Mouse (Mus musculus) thymus, postnatal 14 days (tissue): ENCODE results near the gene Ddx54.

Experiments used
- DNase-seq: peaks from one replicate; pipeline ENCODE4 v3.0.0; 2021

The Ddx54 gene

DNA sequence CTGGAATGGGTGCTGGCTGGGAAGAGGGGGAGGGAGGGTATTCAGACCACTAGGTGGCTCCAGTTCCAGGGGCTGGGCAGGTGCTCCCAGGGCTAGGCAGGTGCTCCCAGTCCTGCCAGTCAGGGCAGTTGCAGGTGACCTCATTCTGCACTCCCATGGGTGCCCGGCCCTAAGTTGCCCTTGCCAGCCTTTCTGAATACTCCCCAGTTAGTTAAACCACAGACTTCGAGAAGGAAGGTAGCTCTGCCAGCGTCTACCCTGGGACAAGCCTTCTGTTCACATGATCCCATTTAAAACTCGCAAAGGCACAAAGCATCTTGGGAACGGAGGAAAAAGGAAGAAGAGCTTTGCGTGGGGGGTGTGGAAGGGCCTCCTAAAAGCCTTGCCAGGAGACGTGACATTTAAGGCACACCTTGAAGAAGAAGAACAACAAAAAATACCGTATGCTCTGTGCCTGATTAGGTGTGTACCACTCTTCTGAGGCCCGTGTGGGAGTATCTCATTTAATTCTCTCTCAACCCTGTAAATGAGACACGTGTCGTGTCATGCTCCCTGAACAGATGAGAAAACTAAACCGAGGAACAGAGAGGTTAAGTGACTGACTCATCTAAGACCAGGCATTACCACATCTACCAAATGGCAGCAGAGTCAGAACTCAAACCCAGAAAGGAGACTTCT lies 35.4 kb downstream of the Ddx54 start:
- DNase-seq: peak; percentile 56

DNA sequence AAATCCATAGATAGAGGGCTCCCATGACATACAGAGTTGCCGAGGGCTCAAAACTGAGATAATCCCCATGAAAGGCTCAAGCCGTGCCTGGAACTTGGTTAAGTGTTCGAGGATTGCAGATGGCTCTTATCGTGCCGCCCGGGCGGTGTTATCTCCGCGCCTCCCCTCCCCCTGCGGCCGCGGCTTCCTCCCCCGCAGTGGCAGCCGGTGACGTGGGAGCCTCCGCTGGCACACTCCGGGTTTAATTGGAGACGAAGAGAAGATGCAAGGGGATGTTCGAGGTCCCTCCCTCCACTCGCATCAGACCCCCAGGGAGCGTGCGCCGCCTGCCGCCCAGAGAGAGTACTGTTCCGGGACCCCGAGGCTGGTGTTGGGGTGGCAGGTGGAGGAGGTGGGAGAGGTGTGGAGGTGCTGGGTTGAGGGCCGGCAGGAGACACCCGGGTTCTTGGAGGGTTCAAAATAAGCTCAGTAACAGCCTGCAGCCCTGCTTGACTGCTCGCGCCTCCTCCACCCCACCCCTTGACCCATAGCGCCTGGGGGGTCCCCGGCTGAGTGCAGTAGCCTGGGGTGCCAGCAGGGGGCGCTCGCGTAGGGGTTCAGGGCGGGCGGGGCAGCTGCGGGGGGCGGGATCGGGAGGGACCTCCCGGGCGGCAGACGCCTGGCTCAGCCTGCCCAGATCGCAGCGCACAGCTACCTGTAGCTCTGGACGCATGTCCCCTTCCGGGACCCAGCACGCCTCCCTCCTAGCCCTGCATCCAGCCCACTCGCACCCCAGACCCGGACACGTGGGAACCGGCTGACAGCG lies 36.2 kb downstream of the Ddx54 start, which contains the start of gene Rasal1:
Rasal1 (plus strand) TSS at position 244 of the 805 bp plus-strand sequence.
- peak; percentile 95 for DNase-seq

DNA sequence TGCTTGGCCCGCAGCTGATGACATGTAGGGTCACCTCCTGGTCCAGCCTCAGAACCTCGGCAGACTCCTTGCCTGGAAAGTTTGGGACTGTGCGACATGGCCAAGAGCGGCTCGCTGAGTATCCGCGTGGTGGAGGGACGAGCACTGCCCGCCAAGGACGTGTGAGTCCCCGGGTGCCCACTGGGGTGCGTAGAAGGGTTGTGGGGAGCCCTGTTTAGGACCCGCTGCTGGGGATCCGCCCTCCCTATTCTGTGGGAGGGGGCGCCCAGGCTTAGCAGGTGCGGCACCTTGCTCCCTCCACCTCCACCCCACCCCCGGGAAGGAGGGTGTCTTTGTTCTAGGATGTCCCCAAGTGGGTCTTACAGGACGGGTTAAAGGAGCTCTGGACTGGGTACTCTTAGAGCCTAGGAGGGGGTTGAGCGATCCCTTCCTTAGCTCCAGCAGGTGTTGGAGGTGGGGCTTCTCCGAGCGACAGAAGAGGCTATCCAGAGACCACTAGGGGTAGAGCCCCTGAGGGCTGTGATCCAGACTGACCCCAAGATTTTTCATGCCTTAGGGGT lies 36.9 kb downstream of the Ddx54 start:
- peak; percentile 73 for DNase-seq

DNA sequence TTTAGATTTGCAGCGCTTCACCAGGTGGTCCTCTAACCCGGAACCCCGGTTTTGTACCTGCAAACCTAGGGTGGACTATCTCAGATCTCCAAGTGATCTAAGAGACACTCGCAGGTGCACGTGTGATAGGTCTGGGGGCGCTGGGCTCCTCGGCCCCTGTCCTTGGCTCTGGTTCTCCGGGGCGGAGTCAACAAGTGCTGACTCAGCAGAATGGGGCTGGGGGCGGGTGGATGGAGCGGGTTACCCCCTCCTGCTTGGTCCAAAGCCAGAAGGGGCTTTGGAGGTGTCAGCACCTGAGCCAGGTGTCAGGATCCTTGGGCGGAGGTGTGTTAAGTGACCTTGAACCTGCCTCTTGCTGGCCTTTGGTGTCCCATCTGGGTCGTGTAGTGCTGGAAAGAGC lies 37.4 kb downstream of the Ddx54 start:
- DNase-seq: peak; percentile 48

DNA sequence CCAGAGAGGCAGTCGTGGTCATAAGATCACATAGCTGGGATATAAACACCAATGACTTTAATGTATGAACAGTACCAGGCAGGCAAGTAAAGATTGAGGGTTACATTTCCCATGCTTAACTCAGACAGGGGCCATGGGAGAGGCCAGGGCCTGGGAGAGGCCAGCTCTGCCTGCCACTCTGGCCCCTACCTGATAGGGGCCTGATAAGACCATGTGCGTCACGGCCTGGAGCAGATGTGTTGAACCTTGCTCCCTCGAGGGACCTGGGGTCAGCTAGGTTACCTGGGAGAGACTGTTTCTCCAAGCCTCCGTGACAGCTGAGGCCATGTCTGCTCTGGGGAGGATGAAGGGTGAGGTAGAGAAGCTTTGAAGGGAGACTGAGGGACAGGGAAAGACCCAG lies 38.7 kb downstream of the Ddx54 start:
- DNase-seq: no peak

DNA sequence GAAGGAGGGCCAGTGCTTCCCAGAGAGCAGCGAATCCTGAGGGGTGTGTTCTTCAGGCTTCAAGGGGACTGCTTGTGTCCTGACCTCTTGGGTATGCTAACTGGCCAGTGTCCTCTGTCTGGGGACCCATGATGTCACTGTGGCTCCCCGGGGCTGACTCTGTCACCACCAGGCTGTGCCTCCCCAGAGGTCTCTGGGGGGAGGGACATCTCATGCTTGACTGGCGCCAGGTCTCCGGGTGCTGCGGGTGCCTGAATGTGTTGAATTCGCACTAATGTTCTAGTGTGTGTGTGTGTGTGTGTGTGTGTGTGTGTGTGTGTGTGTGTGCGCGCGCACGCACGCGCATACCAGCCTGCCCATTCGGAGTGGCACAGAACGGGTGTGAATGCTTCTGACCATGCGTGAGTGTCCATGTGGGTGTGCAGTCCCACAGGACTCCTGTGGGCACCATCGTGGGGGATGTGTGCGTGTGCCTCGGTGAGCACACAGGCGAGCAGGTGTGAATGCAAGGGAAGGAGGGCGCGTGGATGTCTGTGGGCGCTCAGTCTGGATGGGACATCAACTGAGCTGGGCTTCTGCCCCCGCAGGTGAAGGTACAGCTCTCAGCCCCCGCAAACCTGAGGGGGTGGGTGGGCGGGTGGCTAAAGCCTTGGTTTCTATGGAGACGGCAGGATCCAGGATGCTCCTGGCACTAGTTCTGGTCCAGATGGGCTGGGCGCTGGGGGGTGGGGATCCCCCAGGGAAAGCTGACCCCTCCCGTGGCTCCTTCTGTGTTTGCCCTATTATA lies 40.6 kb downstream of the Ddx54 start:
- no peak for DNase-seq

DNA sequence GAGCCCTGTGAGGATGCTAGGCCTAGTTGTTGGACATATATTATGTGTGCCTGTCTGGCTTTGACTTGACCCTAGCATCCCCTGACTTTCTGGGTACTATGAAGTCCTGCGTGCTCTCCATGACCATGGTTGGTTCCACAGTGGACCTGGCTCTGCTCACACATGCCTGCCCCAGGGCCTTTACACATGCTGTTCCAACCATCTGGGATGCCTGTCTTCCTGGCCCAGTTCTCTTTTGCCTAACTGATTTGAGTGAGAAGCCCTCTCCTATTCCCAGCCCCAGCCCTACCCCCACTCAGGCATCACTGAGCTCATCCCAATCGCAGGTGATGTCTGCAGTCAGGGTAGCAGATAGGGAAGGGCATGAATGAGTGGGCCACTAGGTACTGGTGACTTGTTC lies 41.3 kb downstream of the Ddx54 start:
- no peak for DNase-seq

DNA sequence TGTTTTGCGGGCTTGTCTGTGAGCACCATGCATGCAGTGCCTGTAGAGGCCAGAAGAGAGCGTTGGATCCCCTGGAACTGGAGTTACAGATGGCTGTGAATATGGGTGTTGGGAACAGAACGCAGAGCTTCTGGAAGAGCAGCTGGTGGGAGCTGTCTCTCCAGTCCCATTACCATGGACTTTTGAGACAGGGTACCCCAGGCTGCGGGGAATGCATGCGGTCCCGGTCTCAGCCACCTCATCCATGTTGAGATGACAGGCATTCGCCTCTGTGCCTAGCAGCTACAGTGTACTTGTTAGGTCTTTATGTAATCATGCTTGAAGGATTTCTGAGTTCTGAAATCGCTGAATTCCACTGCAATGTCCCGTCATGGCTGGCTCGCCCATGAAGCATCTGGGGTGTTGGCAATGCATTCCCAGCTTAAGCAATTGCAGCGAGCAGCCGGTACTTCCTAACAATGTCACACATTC lies 43.8 kb downstream of the Ddx54 start:
- DNase-seq: no peak

DNA sequence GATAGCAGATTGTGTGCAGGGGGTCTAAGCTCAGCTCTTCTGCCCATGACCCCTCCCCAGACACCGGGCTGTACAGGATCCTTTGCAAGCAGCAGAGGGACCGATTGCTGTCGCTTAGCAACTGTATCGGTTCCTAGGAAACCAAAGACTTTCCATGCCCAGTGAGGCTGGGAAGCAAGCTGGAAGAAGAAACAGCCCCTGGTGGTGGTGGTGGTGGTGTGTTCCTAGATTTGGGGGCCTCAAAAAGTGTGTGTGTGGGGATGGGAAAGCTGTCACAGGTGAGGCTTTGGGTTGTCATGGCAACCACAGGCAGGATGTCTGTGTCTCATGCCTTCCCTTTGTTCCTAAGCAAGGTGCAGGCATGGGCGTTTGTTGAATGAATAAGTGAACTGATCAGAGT lies 48.3 kb downstream of the Ddx54 start:
- DNase-seq: peak; percentile 54

DNA sequence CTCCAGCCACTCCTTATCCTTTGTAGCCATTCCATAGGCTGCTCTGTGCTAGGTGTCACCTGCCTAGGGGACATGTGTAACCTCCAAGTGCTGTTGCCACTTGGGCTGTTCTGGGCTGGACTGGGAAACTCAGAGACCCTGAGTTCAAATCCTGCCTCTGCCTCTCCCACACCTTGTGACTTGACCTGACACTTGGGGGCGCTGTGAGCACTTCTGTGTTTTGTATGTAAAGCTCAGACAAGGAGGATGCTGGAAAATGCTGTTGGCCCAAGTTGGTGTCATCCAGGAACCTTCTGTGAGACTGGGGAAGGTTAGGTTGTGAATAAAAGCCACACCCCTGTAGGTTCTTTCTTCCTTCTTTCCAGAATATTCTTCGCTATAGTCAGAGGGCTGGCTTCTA lies 52.3 kb downstream of the Ddx54 start:
- DNase-seq: no peak

DNA sequence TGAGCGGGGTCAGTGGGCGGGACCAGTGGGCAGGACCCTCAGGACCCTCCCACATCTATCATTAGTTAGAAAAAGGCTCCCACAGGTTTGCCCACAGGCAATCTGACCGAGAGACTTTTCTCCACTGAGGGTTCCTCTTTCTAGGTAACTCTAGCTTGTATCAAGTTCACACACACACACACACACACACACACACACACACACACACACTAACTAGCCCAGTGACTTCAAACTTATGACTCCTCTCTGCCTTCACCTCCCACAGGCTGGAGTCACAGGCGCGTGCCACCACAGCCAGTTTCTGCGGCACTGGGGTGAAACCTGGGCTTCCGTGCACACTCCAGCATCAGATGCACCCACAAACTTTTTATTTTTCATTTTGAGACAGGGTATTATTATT lies 56.2 kb downstream of the Ddx54 start:
- no peak for DNase-seq

DNA sequence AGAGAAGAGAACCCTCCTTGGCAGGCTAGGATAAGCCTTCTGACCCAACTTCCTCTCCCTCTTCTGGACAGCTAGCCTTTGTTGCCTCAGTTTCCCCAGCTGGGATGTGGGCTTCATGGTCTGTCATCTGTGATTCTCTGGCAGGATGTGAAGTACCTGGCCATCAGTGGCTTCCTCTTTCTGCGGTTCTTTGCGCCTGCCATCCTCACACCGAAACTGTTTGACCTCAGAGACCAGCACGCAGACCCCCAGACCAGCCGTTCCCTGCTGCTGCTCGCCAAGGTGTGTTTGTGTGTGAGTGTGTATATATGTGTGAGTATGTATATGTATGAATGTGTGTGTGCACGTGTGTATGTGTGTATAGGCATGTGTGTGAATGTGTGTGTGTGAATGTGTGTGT lies 57.6 kb downstream of the Ddx54 start:
- DNase-seq: no peak

DNA sequence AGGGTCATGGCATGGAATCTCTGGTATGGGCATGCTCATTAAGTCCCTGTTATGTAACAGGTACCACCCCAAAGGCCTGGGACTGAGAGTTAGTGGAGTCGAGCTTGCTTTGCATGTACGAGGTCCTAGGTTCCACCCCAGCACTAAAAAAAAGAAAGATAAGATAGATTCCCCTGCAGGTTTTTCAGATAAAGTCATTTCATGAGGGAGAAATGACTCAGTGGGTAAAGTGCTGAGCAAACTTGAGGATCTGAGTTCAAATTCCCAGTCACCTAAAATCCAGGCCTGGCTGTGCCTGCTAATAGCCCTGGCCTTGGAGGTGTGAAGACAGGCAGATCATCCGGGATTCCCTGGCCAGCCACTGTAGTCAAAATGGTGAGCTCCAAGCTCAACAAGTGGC lies 59.3 kb downstream of the Ddx54 start:
- DNase-seq: no peak

DNA sequence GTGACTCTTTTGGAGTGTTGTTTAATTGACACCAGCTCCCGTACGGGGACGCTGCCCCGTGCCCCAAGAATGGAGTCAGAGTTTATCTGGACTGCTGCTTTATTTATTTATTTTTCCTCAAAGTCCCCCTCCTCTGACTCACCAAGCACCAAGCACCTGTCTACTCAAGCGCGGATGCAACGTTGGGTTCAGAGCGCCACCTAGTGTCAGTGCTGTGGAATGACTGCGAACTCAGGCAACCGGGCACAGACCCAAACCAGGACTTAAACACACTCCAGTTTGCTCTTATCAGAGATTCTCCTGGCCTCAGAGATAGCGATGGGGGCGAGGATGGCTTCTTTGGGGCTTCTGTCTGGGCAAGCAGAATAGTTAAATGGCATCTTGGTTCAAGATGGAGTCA lies 61.1 kb downstream of the Ddx54 start:
- DNase-seq: peak; percentile 84

DNA sequence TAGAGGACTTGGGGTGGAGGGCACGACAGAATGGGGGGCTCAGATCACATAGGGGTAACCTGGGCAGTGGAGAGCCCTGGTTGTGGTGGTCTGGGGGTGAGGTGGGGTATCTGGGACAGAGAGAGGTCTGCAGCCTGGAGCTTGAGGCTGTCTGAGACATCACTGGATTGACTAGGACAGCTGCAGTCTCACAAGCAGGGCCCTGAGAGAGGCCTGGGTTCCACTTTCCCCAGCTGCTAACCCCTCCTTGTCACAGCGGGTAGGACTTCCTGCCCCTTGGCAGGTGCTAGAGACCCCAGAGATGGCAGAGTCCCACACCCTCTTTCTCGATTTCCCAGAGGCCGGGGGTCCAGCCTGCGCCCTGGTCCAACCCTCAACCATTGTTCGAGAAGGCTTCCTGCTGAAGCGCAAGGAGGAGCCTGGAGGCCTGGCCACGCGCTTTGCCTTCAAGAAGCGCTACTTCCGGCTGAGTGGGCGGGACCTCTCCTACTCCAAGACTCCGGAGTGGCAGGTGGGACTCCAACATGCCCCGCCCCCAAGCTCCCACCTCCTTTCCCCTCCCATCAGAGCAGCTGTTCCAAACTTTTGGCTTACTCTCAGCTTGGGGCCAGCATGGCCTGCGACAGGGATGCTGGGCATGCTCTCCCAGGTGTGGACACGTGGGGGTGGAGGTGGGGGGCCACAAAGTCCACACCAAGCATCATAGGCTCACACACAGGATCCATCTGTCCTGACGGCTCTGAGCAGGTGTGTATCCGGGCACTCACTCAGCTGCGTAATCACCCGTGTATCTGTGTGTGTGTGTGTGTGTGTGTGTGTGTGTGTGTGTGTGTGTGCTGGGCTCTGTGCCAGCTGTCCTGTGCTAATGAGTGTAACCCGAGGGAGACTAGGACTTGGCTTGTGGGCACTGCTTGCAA lies 61.9 kb downstream of the Ddx54 start:
- peak; percentile 74 for DNase-seq

DNA sequence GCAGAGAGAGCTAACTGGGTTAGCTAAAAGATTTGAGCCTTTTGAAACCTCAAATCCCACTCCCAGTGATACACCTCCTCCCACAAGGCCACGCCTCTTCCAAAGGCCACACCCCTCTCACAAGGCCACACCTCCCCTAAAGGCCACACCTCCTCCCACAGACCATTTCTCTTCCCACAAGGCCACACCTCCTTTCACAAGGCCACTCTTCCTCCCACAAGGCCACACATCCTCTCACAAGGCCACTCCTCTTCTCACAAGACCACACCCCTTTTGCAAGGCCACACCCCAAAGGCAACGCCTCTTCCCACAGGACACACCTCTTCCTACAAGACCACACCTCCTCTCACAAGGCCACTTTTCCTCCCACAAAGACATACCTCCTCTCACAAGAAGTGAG lies 65.0 kb downstream of the Ddx54 start:
- DNase-seq: no peak
